Mouse (Mus musculus) neural tube, embryonic 10.5 days (tissue): ENCODE measurements around the gene Mafk.
A peak's percentile ranks its signal among the peaks of the same experiment; 100 is the strongest.
"Not testable (repeated sequence)": the region's sequence is repeated elsewhere in the genome, so short reads cannot be mapped to it uniquely, and the experiment has no call there.

Experiments
- DNase-seq: peaks from one replicate; pipeline ENCODE4 v3.0.0-alpha.2; 2017; ENCODE audit warnings: low spot score; ENCODE audit errors: extremely low spot score

The Mafk gene

DNA sequence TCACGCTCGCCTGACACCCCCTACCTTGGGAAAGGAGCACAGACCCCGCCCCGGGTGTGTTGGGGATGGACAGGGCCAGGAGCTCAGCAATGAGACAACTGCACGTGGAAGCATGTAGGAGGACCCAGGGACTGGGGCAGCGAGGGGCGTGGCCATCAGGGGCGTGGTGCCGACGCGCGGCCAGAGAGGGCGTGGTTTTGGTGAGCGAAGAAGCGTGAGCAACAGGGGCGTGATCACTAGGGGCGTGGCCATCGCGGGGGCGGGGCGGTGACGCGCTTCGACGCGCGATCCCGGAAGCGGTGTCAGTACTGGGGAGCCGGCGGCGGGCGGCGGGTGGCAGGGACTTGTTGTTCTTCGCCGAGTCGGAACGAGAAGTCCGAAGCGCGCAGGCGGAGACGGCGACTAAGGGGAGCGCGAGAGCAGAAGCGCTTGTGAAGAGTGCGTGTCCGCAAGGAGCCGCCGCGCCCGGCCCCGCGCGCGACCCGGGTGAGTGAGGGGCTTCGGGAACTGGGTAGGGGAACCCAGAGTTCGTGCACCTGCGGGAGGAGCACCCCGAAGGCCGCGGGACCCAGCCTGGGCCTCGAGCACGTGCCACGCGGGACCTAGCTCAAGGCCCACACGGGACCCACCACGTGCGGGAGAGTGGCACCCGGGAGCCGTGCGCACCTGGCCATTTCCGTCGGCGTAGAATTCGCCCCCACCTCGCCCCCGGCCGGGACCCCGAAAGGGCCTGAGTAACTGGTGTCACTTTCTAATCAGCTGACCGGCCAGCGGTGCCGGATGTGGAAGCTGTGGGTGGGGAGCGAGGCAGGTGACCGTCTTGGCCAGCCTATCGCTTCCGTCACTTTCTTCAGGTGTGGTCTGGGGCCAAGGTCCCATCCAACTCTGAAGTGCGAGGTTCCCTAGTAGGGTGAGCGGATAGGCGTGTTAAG lies at the start of gene Mafk:
Gene Mafk (plus strand): TSS at position 287 of the 932 bp plus-strand sequence.
- DNase-seq = peak; percentile 97

DNA sequence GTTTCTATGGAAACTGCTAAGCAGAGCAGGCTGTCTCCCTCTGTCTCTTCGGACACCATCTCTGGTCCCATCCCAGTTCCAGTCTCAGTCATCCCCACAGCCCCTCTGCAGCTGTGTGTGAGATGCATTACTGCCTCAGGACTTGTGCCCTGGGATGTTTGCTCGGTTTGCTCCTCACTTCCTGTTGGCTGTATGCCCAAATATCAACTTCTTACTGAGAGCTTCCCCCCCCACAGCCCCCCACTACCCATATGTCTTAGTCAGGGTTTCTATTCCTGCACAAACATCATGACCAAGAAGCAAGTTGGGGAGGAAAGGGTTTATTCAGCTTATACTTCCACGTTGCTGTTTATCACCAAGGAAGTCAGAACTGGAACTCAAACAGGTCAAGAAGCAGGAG lies 48.7 kb upstream of the Mafk start:
- DNase-seq = not testable (repeated sequence)

GRCm38 (mm10) chr5:139745771-139746170 lies 45.5 kb upstream of the Mafk start:
- peak; percentile 51 for DNase-seq

DNA sequence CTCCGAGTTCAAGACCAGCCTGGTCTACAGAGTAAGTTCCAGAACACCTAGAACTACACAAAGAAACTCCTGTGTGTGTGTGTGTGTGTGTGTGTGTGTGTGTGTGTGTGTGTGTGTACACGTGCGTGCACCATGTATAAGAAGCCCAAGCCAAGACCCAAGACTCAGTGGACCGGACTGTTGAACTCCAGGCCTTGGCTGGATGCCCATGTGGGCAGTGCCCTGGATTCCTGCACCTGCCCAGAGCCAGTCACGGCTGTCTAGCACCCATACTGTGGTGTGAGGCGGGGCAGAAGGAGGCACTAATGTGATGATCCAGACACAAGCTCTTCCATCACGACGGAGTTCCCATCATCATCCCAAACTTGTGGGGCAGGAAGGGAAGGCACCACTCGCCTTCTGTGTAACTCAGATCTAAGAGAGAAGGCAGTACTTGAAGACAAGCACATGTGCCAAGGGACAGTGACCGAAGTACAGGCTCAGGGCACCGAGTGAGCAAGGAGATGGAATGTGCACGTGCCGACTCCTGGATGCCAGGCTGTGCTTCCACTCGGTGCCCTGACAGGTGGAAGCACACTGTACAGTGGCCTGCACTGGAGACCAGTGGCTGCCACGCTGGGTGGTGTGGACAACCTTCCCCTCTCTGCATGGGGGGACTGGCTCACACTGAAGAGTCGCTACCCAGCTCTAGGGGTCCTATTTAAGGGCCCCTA lies 41.7 kb upstream of the Mafk start:
- no peak for DNase-seq

DNA sequence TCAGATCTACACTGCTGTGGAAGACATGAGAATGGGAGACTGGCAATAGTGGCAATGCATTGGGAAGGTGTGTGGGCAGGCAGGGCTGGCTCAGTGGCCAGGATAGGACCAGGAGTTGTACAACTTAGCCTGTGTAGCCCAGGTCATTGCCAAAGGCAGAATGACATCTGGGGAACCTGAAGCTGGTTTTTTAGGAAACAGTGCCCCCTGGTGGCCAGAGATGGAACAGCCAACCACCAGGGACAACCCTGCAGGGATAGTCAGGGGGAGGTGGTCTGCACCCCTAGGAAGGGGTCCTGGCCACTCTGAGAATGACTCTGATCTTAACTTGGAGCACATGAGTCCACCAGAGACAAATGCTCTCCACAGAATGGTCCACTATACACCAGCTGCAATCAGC lies 40.8 kb upstream of the Mafk start:
- DNase-seq = peak; percentile 84

DNA sequence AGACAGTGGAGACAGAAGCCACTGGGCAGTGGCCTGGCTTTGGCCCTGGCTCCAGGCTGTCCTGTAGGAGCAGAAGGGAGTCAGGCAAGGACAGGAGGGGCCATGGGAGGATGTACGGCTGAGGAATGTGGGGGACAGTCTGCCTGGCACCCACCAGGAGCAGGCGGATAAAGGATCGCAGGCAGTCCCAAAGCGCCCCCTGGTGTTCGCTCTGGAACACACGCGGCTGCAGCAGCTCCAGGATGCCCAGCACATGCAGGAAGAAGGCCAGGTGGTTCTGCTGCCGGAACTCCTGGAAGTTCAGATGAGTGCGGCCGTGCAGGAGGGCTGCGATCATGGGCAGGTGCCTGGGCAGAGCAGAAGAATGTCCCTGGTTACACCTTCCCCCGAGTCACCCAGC lies 36.6 kb upstream of the Mafk start:
- DNase-seq = peak; percentile 63

GRCm38 (mm10) chr5:139756135-139756534 lies 35.2 kb upstream of the Mafk start:
- DNase-seq = no peak

GRCm38 (mm10) chr5:139756586-139756985 lies 34.7 kb upstream of the Mafk start:
- no peak for DNase-seq

DNA sequence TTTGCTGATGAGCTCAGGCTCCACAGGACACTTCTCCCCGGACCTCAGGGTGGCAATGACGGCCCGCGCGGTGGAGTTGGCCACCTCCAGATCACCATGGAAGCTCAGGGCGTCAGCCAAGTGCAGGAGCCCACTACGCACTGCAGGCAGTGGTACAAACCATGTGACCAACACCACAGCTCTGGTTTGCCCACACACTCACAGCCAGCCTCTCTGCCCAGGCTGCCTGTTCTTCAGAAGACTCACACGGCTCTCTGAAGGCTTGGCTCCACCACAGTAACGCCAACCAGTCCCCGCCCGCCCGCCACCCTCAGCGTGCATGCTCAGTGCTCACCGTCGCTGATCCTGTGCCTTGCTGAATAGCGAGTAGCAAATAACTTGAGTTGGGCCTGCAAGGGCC lies 33.2 kb upstream of the Mafk start:
- DNase-seq = no peak

DNA sequence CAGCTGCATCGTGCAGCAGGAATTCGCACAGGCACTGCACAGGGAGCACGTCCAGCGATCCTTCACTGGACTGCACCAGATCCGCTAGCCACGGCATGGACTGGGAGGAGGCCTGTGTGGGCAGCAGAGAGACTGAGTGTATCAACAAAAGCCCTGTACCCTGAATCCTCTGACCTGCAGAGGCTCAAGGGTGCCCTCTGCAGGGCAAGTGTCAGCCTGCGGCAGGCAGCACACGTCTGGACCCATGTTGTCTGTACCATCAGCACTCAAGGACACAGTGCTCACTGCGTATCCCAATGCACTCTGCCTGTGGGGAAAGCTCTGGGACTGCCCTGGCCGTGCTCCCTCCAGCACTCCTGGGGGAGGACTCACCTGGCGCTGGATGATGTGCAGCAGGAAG lies 27.0 kb upstream of the Mafk start:
- no peak for DNase-seq

DNA sequence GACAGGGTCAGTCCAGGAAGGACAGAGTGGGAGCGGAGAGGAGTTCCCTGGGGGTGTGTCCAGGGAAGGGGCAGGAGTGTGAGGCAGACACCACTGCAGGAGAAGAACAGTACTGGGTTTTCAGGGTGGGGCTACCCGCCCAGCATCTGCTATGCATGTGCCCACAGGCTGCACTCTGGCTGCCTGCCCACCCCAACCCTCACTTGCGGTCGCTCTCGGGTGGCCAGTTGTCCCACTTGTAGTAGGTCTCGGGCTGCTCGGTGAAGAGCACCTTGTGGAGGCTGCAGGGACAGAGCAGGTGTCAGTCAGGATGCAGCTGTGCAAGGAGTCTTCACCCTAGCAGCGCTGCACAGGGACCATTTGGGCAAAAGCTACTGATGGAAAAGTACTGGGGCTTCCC lies 23.1 kb upstream of the Mafk start:
- no peak for DNase-seq

GRCm38 (mm10) chr5:139775216-139775926 lies 15.9 kb upstream of the Mafk start, which contains the start of gene Ints1:
Gene Ints1, minus strand, starts transcription at chr5:139775674.
- DNase-seq = peak; percentile 97

- DNase-seq = no peak
Observed at GRCm38 (mm10) chr5:139776966-139777365, 14.3 kb upstream of the Mafk start.

- DNase-seq = no peak
Observed at GRCm38 (mm10) chr5:139781406-139781805, 9.9 kb upstream of the Mafk start.

DNA sequence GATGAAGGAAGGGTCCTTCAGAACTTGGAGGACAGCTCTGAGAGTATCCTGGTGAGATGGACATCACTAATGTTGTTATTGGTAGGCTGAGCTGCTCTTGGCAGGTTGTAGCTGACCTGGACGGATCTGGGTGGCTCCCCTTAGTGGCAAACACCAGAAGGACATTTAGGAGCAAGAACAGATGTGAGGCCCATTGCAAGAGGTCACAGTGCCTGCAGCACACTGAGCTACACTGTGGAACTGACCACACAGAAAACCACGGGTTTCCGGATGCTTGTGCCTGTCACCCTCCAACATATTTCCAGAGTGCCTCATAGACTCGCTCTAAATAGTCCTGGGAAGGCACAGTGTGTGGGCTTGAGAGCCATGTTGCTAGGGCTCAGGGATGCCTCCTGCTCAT lies 1.8 kb upstream of the Mafk start:
- no peak for DNase-seq

DNA sequence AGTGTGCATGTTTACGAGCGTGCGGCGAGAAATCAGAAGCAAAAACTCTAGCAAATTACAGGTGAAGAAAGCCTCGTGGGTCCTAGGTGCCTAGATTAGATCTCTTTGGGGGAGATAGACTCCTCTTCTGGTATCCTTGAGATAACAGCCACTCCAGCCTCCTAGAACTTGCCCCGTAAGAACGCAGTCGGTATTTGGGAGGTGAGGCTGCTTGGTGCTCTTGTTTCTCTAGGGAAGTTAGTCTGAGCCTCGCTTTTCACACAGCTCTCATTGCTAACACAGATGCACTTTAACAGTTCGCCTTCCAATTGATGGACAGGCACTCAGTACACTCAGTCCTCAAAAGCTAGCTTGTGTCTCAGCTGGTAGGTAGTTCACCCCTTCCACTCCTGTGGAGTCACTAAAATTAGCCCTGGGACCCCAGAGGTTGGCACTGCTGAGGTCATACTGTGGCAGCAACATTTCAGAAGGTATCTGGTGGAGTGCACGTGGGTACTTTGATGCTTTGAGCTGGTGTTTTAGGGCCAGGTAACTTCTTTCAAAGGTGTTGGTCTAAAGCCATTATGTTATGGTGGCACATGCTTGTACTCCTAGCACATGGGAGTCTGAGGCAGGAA lies 954 bp downstream of the Mafk start:
- no peak for DNase-seq

DNA sequence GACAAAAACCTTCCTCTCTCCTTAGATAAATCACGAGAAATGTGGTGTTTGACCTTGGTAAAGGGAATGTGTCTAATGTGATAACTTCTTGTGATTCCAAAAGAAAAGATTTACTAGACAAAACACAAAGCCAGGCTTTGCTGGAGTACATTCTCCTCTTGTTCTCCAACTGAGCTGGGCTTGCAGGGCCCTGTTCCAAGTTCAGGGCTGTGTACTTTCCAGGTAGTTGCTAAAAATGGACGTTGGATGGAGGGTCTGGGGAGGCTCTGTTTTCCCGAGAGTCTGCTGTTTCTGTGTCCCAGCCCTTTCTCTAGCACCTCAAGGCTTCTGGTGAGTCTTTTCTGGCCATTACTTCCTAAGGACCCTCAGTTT lies 1.6 kb downstream of the Mafk start:
- DNase-seq = no peak

GRCm38 (mm10) chr5:139793338-139794089 lies 2.2 kb downstream of the Mafk start:
- no peak for DNase-seq

- DNase-seq = no peak
Observed at GRCm38 (mm10) chr5:139794137-139794536, 2.8 kb downstream of the Mafk start.

DNA sequence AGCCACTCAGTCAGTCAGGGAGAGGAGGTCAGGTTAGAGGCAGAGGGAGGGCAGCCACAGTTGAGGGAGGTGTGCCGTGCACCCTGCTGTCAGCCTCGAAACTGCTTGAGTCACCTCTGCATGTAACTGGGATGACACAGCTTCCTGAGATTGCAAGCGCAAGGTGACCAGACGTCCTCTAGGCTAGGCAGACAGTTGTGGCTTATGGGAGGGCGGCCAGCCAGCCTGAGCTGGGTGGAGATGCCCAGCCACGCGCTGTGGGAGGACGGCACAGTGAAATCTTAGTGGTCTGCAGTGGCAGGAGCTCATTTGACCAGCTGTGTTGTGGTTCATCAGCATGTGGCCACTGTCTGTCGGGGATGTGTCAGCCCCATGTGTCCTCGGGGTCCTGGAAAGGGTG lies 3.6 kb downstream of the Mafk start:
- no peak for DNase-seq
